Mouse (Mus musculus) brown adipose tissue, adult 24 weeks (tissue): ENCODE measurements around the gene Rps16. TPM values are rescaled to one million over a fixed set of nuclear protein-coding genes. Genes with fewer than 3 reads are reported as not detected.
A peak's percentile ranks its signal among the peaks of the same experiment; 100 is the strongest.

Experiments used
- H3K27ac ChIP-seq: fragments of 200-500 bp; replicated peaks from 2 replicates; pipeline ENCODE4 v1.5.1; 2012; ENCODE audit warnings: low read depth, mild to moderate bottlenecking, low read length
- H3K4me1 ChIP-seq: fragments of 200-500 bp; 2 replicates; pipeline ENCODE4 v1.6.1; 2012; ENCODE audit warnings: low read length, mixed read lengths; ENCODE audit not compliant: control insufficient read depth, insufficient read depth, insufficient read length
- H3K4me3 ChIP-seq: fragments of 200-500 bp; 2 replicates; pipeline ENCODE4 v1.5.1; 2012; ENCODE audit warnings: low read depth, mild to moderate bottlenecking, low read length, moderate library complexity; ENCODE audit not compliant: insufficient read depth
- polyA plus RNA-seq: library from polyadenylated mRNA; stranded (reverse); fragments of >200 nt; gene quantifications from 2 replicates; pipeline ENCODE4 v1.2.4, GENCODE M21; 2012; ENCODE audit not compliant: missing spikeins, insufficient read depth, insufficient read length

The Rps16 gene
- polyA plus RNA-seq, result 404 and 482 TPM in 2 replicates

GRCm38 (mm10) chr7:28350155-28350883 lies at the start of gene Rps16:
Gene Rps16, plus strand, starts transcription at chr7:28350652.
- Histone ChIP-seq H3K4me3 (peak within 1 kb of the TSS; percentile 84), H3K27ac (peak within 1 kb of the TSS; percentile 90), H3K4me1 (peaks cover 7% of the 10 kb centered on the region; the same call in 1 of the 2 replicates)

- H3K4me1 ChIP-seq, result no peaks in the 10 kb centered on the region; the same call in 1 of the 2 replicates
- H3K27ac ChIP-seq, result no peak within 1 kb of the TSS
- 0 out of 2 replicates have a peak within 1 kb of the TSS, but pooled peaks have one; percentile 16 for H3K4me3 ChIP-seq
These were observed 48.6 kb upstream of the Rps16 start, which contains the start of gene Dll3 for GRCm38 (mm10) chr7:28301616-28302433. Gene Dll3, minus strand, starts transcription at chr7:28302238.

- Histone ChIP-seq H3K27ac (no peak overlapping the region), H3K4me3 (no peak overlapping the region), H3K4me1 (no peaks in the 10 kb centered on the region; the same call in 1 of the 2 replicates)
These were observed 44.8 kb upstream of the Rps16 start for GRCm38 (mm10) chr7:28305641-28306040.

- H3K27ac ChIP-seq, result no peak overlapping the region
- no peak overlapping the region for H3K4me3 ChIP-seq
- peaks cover 2% of the 10 kb centered on the region; the same call in 1 of the 2 replicates for H3K4me1 ChIP-seq
These were observed 44.2 kb upstream of the Rps16 start for GRCm38 (mm10) chr7:28306216-28306615.

- Histone ChIP-seq H3K4me1 (peaks cover 2% of the 10 kb centered on the region; the same call in 1 of the 2 replicates), H3K4me3 (no peak overlapping the region), H3K27ac (no peak overlapping the region)
These were observed 40.7 kb upstream of the Rps16 start for GRCm38 (mm10) chr7:28309737-28310136.

- H3K4me1 ChIP-seq, result peaks cover 2% of the 10 kb centered on the region; the same call in 1 of the 2 replicates
- H3K4me3 ChIP-seq, result peak overlapping the region; percentile 82
- H3K27ac ChIP-seq, result peak overlapping the region; percentile 62
These were observed 39.1 kb upstream of the Rps16 start for GRCm38 (mm10) chr7:28311151-28311925.

GRCm38 (mm10) chr7:28311926-28312543 lies 38.4 kb upstream of the Rps16 start, which contains the start of gene Timm50:
Gene Timm50, minus strand, starts transcription at chr7:28312072.
- H3K4me3 ChIP-seq, result peak within 1 kb of the TSS; percentile 82
- peak within 1 kb of the TSS; percentile 62 for H3K27ac ChIP-seq
- peaks cover 2% of the 10 kb centered on the region; the same call in 1 of the 2 replicates for H3K4me1 ChIP-seq

- Histone ChIP-seq H3K4me3 (no peak overlapping the region), H3K27ac (no peak overlapping the region), H3K4me1 (no peaks in the 10 kb centered on the region)
These were observed 32.4 kb upstream of the Rps16 start for GRCm38 (mm10) chr7:28318036-28318435.

GRCm38 (mm10) chr7:28318714-28319113 lies 31.7 kb upstream of the Rps16 start:
- no peaks in the 10 kb centered on the region for H3K4me1 ChIP-seq
- H3K27ac ChIP-seq, result no peak overlapping the region
- no peak overlapping the region for H3K4me3 ChIP-seq

- no peak overlapping the region for H3K4me3 ChIP-seq
- H3K4me1 ChIP-seq, result no peaks in the 10 kb centered on the region
- H3K27ac ChIP-seq, result no peak overlapping the region
These were observed 28.3 kb upstream of the Rps16 start for GRCm38 (mm10) chr7:28321974-28322720.

- Histone ChIP-seq H3K27ac (no peak overlapping the region), H3K4me1 (no peaks in the 10 kb centered on the region)
These were observed 25.2 kb upstream of the Rps16 start for GRCm38 (mm10) chr7:28325293-28325692.

GRCm38 (mm10) chr7:28326457-28326856 lies 24.0 kb upstream of the Rps16 start:
- Histone ChIP-seq H3K4me1 (no peaks in the 10 kb centered on the region), H3K4me3 (no peak overlapping the region), H3K27ac (no peak overlapping the region)

More at GRCm38 (mm10) chr7:28325293-28325692, 25.2 kb upstream of the Rps16 start:
- no peak overlapping the region for H3K4me3 ChIP-seq

- Histone ChIP-seq H3K4me3 (no peak overlapping the region), H3K27ac (no peak overlapping the region), H3K4me1 (no peaks in the 10 kb centered on the region)
These were observed 22.2 kb upstream of the Rps16 start for GRCm38 (mm10) chr7:28328260-28328659.

GRCm38 (mm10) chr7:28334534-28334933 lies 15.9 kb upstream of the Rps16 start:
- H3K4me1 ChIP-seq, result peaks cover 2% of the 10 kb centered on the region; the same call in 1 of the 2 replicates
- H3K4me3 ChIP-seq, result no peak overlapping the region
- no peak overlapping the region for H3K27ac ChIP-seq
